Mouse (Mus musculus) neural tube, embryonic 10.5 days (tissue): ENCODE measurements around the gene App.

Experiments used
- DNase-seq: peaks from one replicate; pipeline ENCODE4 v3.0.0-alpha.2; 2017; ENCODE audit warnings: low spot score; ENCODE audit errors: extremely low spot score

App gene

GRCm38 (mm10) chr16:85173373-85174081, at the start of gene App:
Gene App, minus strand, starts transcription at chr16:85173766.
- DNase-seq, result peak; percentile 92

- no peak for DNase-seq
Observed at GRCm38 (mm10) chr16:85215846-85216245, 42.3 kb upstream of the App start.

GRCm38 (mm10) chr16:85215173-85215572, 41.6 kb upstream of the App start:
- no peak for DNase-seq

GRCm38 (mm10) chr16:85195622-85196021, 22.1 kb upstream of the App start:
- no peak for DNase-seq

- DNase-seq, result no peak
Observed at GRCm38 (mm10) chr16:85195167-85195566, 21.6 kb upstream of the App start.

- no peak for DNase-seq
Observed at GRCm38 (mm10) chr16:85181502-85181901, 7.9 kb upstream of the App start.

- no peak for DNase-seq
Observed at GRCm38 (mm10) chr16:85180710-85181109, 7.1 kb upstream of the App start.

- no peak for DNase-seq
Observed at GRCm38 (mm10) chr16:85176666-85177065, 3.1 kb upstream of the App start.

GRCm38 (mm10) chr16:85172571-85173372, 794 bp downstream of the App start:
- DNase-seq, result peak; percentile 82

GRCm38 (mm10) chr16:85171976-85172570, 1.5 kb downstream of the App start:
- no peak for DNase-seq

GRCm38 (mm10) chr16:85170826-85171510, 2.6 kb downstream of the App start:
- DNase-seq, result no peak

- no peak for DNase-seq
Observed at GRCm38 (mm10) chr16:85168821-85169220, 4.7 kb downstream of the App start.

GRCm38 (mm10) chr16:85166205-85166604, 7.4 kb downstream of the App start:
- no peak for DNase-seq

GRCm38 (mm10) chr16:85165631-85166030, 7.9 kb downstream of the App start:
- DNase-seq, result no peak

GRCm38 (mm10) chr16:85165177-85165576, 8.4 kb downstream of the App start:
- DNase-seq, result no peak

- DNase-seq, result no peak
Observed at GRCm38 (mm10) chr16:85162779-85163178, 10.8 kb downstream of the App start.

- DNase-seq, result no peak
Observed at GRCm38 (mm10) chr16:85160140-85160539, 13.4 kb downstream of the App start.

- no peak for DNase-seq
Observed at GRCm38 (mm10) chr16:85157796-85158546, 15.6 kb downstream of the App start.

- DNase-seq, result no peak
Observed at GRCm38 (mm10) chr16:85157156-85157555, 16.4 kb downstream of the App start.

- no peak for DNase-seq
Observed at GRCm38 (mm10) chr16:85155836-85156235, 17.7 kb downstream of the App start.

GRCm38 (mm10) chr16:85152457-85152856, 21.1 kb downstream of the App start:
- no peak for DNase-seq
